Mouse (Mus musculus) kidney, postnatal 36 days (tissue): ENCODE data around the gene Mme.

ENCODE experiments used
- DNase-seq, 2 experiments: peaks; one replicate each; pipeline ENCODE4 v3.0.0; 2021 to 2022; ENCODE audit warnings: mixed read lengths in 2 of 2

The Mme gene

DNA sequence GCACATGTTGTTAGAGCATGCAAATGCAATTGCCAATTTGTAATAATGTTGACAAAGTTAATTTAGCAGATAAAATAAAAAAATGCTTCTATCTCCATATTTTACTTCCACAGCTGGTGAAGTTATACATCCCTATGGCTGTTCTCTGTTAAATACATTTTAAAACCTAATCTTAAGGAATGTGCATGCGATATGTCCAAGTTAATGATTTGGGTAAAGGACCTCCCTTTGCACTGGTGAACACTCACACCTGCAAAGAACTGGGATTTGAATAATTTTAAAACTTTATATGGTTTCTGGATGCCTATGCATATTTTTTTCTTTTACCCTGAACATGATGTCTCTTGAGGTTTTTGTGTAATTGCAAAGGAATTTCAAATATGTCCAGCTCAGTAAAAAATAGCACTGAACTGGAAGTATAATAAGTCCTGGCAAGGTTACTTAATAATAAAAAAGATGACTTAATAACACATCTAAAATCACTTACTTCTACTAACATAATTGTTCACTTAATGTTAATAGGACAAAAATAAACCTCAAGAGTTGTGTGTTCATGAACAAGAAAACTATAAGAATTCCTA lies 110.4 kb downstream of the Mme start:
- DNase-seq, result no peak

DNA sequence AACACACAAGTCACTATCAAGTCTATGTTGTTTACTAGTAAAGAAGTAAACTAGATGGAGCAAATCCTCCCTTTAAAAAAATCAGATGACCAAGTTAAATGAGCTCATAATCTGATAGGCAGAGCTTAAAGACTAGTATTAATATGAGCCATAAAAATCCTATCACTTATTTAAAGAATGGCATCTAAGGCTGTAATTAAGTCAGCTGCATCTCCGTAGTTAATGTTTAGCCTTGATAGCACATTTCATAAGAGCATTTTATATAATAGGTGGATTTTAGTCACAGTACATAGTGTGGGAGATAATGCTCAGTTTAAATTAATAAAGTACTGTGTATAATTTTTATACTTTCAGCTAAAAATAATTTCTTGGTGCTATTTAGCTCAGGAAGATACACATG lies 118.2 kb downstream of the Mme start:
- DNase-seq, result no peak

DNA sequence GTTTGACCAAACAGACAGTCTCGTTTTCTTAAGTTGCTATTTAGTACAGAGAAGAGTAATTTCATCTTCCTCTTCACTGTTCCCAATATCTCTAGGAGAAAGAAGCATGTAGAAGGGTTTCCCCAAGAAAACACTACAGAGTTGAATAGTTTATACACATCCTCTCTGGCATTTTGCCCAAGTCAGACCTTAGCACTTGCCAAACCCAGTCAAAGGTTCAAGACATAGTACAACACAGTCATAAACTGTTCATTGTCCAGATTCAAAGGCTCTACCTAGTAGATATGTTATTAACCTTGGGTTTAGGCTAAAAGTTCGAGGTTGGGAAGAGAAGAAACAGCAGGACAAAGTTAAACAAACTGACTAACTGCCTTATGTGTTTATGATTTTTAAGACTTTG lies 143.7 kb downstream of the Mme start:
- peak; percentile 29 to 39 for DNase-seq

DNA sequence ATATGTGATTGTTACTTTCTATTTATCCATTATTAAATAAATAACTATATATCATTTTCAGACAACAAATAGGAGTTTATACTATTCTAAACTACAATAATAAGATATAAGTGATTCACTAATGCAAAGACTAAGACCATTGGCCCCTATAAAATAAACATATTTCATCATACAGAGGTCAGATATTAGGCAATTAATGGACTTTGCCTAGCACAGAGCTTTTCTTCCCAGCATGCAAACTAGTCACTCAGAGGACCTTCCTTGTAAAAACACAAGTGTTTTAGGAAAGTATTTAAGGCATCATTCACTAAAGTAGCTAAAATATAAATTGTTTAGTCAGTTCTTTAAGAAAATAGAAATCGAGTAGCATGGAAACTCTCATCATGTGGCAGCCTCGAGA lies 149.4 kb downstream of the Mme start:
- no peak for DNase-seq

DNA sequence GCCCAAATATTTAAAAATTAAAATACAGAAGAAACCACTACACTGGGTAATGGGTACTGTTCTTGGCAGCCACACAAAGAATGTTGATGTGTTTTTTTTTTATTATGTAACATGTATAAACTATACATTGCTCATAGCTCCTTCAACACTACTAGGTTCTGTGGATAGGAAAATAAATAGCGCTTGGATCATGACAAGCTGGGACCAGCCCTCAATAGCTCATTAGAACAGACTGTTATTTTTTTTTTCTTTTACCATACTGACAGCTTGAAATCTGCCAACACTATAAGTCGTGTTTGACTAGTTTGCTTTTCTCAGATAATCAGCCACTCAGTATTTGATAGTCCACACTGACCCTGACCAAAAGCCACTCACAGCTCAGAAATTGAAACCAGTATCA lies 150.0 kb downstream of the Mme start:
- DNase-seq, result no peak

DNA sequence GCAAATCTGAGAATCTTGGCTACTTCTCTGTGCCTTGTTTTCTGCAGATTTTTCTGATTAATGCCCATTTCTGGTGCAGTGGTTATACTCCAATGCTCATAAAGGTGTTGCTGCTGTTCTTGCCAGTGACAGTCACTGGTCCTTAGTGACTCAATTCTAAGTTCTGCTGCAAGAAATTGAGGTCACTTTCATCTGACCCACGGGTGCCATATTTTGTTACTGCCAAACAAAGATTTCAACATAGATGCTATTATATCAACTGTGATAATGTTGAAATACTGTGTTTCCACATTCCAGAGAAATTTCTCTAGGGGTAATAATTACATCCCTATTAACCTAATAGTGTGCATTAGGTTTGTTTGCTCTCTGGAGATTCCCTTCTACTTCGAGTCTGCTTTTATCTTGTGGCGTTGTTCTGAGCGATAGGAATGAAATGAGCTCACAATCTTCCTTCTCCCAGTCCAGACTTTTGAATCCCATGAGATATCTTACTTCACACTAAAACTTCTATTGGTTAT lies 153.1 kb downstream of the Mme start:
- no peak for DNase-seq

DNA sequence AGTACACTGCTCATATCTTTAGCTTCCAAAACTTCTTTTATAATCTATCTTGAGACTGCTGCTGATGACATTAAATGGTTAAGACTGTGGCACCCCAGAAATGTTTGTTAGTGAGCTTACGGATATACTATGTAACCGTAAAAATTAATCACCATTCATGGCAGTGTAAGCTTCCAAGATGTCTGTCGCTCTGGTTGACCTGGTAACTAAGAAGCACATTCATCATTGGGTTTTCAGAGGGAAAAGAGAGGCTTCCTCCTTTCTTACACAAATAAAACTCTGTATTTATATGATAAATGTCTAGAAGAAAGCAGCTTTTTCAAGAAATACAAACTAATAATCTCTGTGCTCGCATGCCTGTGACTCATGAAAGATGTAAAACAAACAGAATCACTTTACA lies 156.8 kb downstream of the Mme start:
- DNase-seq, result no peak

DNA sequence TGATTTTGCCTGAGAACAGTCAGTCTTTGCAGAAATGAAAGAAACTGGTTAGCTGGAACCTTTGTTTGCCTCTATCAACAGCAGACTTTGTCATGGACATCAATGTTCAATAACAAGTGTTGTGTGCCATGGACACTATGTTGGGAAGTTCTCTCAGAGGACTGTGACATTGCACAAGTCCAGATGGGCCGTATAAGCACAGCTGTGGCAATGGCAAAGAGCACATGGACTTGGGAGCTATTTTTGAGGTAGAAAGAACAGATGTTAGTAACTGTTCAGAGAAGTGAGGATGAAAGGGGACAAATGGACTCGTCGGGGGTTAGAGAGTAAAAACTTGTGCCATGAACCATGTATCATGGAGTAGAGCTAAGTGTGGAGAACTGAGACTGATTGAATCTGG lies 165.1 kb downstream of the Mme start:
- no peak for DNase-seq

DNA sequence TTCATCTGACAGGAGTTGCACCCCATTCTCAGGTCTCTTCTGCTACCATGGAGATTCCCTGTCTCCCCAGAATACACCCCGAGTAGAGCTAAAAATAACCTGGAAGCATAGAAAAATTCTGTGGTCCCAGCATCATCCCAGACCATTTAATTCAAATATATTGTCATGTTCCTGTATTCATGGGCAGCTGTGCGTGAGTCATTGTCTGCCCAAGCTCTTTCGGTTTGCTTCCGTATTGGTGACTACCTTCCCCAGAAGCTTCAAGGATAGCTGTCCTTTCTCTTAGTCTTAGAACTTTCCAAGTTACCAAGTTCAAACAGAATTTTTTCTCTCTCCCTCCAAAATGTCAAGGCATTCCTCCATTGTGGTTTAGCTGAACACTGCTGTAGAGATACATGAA lies 169.7 kb downstream of the Mme start:
- no peak for DNase-seq

DNA sequence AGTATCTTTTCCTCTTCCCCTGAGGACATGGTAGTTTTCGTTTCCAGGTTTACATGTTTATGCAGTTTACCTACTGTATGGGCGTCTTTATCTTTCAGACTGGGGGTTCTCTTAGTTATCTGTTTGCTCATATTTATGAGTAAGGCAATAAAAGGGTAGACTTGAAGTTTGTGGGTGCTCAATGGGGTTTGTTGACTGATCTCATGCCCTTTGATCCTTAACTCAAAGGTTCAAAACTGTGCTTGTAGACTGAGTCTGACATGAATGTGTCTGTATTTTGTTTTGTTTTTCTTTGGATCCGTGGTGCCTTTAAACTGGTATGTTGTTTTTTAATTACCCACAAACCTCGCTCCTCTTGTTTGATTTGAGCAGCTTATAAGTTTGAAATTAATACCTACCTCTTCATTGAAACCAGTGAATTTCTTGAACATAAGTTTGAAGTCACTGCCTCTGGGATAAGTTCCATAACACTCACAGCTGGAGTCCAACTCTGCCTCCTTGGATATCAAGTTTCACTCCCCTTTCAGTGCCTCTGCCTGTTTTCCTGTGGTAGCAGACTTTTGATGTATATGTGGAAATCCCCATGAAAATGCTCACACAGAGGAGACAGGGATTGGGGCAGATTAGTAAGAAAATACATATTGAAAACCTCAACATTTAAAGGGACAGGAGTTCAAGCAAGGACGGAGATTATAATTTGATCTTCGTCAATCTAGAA lies 171.0 kb downstream of the Mme start:
- DNase-seq, result no peak

DNA sequence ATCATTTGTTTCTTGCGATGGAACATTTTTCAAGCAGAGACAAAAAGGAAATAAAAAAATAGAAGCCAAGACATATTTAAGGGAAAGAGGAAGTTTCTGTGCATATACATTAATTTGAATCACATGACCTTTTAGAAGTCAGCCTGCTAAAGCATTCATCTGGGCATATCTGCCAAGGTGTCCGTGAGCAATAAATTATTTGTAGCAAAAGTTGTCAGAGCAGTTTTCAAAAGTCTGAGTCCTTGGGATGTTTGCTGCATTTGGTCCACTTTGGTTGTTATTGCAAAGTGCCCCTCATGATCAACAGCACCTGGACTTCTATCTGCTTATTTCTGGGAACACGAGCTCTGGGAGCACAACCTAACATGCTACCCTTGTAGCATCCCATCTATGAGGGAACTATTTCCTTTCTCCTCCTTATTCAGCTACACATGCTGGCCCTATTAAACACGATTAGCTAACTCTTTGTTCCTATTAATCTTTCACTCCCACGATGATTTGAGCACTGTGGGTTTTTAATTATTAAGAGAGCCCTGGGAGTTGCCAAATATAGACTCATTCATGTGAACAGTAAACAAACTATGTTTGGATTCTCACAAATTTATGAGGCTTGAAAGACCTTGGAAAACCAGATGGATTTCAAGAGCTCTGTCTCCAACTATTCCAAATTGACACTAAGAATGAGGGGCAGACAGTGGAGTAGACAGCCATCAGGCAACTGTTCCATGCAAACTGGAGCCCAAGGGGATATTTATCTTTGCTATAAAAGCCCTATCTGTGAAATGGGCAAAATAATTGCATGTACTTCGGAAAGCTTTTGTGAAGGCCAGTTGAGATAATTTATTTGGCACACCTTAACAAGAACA lies 171.9 kb downstream of the Mme start:
- DNase-seq, result peak; percentile 14 to 65

DNA sequence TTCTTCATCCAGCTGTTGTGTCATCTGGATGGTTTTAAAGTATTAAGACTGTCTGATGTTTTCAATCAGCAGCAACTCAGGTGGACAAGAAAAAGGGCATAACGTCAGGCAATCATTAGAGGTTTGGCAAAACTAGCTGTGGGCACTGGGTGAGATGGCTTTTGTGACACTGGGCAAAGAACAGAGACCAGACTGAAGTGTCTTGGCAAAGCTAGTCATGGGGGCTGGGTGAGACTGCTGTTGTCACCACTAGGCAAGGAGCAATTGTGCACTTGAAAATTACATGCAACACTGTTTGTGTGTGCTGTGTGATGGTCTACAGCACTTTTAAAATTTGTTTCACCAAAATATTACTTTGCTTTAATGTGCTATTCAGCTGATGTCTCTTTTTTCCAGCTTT lies 175.9 kb downstream of the Mme start:
- peak; percentile 38 to 58 for DNase-seq

DNA sequence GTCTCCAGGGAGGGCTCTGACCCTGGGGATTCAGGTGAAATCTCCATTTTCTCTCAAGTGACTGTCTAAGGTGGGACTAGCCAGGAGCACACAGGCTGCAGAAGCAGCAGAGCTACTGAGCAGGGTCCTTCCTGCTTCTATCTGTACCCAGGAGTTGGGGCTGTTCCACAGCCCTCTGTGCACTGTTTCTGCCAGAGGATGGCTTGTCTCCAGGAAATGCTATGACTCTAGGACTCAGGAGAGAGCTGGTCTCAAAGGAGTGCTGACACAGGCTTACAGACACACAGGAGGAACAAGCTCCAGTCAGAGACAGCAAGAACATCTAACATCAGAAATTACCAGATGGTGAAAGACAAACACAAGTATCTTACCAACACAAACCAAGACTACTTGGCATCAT lies 176.4 kb downstream of the Mme start:
- peak; percentile 33 to 36 for DNase-seq

DNA sequence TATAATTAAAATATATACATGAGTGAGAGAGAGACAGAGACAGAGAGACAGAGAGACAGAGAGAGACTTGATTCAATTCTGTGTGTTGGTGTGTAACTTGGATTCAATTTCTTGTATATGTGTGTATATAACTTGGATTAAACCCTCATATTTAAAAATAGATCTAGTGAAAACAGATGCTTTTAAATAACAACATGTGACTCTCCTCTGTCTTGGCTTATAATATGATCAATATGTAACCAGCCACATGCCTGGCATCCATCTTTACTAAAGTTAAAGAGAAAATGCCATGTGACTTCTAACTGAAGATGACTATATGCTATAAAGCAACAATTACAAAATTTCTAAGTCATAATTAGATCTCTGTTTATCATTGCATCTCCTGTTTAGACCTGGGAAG lies 182.2 kb downstream of the Mme start:
- DNase-seq, result no peak
